Mouse (Mus musculus) brain, embryonic 14.5 days (tissue): ENCODE data around the gene Plscr5.

ENCODE experiments used
- CTCF ChIP-seq: fragments of 200-500 bp; IDR thresholded peaks from 2 replicates; pipeline ENCODE4 v1.5.1; 2012; ENCODE audit warnings: inconsistent platforms, mild to moderate bottlenecking, moderate library complexity, borderline replicate concordance; ENCODE audit not compliant: insufficient read depth, insufficient read length; ENCODE audit errors: extremely low read depth
- POLR2A ChIP-seq: fragments of 200-500 bp; IDR thresholded peaks from 2 replicates; pipeline ENCODE4 v1.6.1; 2012; ENCODE audit warnings: mild to moderate bottlenecking, inconsistent platforms, borderline replicate concordance; ENCODE audit not compliant: poor library complexity, insufficient read depth, insufficient read length, severe bottlenecking; ENCODE audit errors: extremely low read depth

GRCm38 (mm10) chr9:92253585-92254321 is 61.0 kb downstream of the Plscr5 start:
- no peak for TF ChIP-seq CTCF
- TF ChIP-seq POLR2A: no peak
